Mouse (Mus musculus): ENCODE data around the gene Btnl10.

DNA sequence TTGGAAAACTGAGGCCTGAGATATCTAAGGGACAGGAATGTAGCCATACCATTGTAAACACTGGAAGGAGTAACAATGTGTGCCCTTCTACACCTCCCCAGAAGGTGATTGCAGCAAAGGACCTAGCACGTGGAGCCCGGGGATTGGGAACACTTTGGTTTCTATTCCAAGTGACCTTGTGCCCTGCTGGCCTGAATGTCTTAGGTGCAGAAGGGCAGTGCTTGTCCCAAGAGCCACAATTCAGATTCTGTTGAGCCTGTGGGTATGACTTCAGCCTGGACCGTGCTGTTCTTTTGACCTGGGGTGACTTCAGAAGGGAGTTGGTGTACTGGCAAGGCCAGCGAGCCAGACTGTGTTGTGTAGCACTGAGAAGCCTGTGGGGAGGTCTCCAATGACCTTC lies 46.7 kb upstream of the Btnl10 start:
- TF ChIP-seq POLR2A (IDR thresholded peaks at IDR 0.05; ENCODE audit: borderline replicate concordance, extremely low read depth, insufficient read depth, insufficient read length, poor library complexity, severe bottlenecking), result no peak
- TF ChIP-seq CTCF (IDR thresholded peaks at IDR 0.05; ENCODE audit: borderline replicate concordance, extremely low read depth, insufficient read depth, insufficient read length), result no peak
